Mouse (Mus musculus) heart, embryonic 15.5 days (tissue): ENCODE measurements around the gene Gpr61. TPM values are rescaled to one million over a fixed set of nuclear protein-coding genes. Genes with fewer than 3 reads are reported as not detected.

ENCODE experiments used
- ATAC-seq: fragments of 200-750 bp; cut with Nextera tagmentation; replicated peaks from 2 replicates; pipeline ENCODE4 v1.8.0; 2017; ENCODE audit warnings: low read depth, moderate TSS enrichment; ENCODE audit not compliant: insufficient number of reproducible peaks, insufficient read depth, low FRiP score
- H3K27ac ChIP-seq: fragments of 300-500 bp; sonication (generic); 2 replicates; pipeline ENCODE4 v1.5.1; 2015; ENCODE audit warnings: mild to moderate bottlenecking, inconsistent platforms
- H3K27me3 ChIP-seq: fragments of 300-500 bp; sonication (generic); 2 replicates; pipeline ENCODE4 v1.6.1; 2015; ENCODE audit warnings: inconsistent platforms
- H3K36me3 ChIP-seq: fragments of 300-500 bp; sonication (generic); 2 replicates; pipeline ENCODE4 v1.6.1; 2015; ENCODE audit warnings: mild to moderate bottlenecking, inconsistent platforms
- H3K4me1 ChIP-seq: fragments of 300-500 bp; sonication (generic); replicated peaks from 2 replicates; pipeline ENCODE4 v1.6.1; 2015; ENCODE audit warnings: inconsistent platforms
- H3K4me2 ChIP-seq: fragments of 300-500 bp; sonication (generic); 2 replicates; pipeline ENCODE4 v1.6.1; 2015; ENCODE audit warnings: inconsistent platforms, mild to moderate bottlenecking, moderate library complexity
- H3K4me3 ChIP-seq: fragments of 300-500 bp; sonication (generic); 2 replicates; pipeline ENCODE4 v1.5.1; 2015; ENCODE audit warnings: mild to moderate bottlenecking, inconsistent platforms
- H3K9ac ChIP-seq: fragments of 300-500 bp; sonication (generic); 2 replicates; pipeline ENCODE4 v1.6.1; 2015; ENCODE audit warnings: mild to moderate bottlenecking, inconsistent platforms
- H3K9me3 ChIP-seq: fragments of 300-500 bp; sonication (generic); replicated peaks from 2 replicates; pipeline ENCODE4 v1.6.1; 2016; ENCODE audit warnings: inconsistent platforms
- WGBS: fragments of 180-500 bp; shearing (Covaris S2); methylation state at CpG from one replicate; pipeline ENCODE4 v1.1.7; 2015; ENCODE audit warnings: mixed read lengths; 5-methylcytosine and 5-hydroxymethylcytosine counted together
- polyA plus RNA-seq: library from polyadenylated mRNA; unstranded; fragments of >200 nt; fragmentation: Nextera tagmentation; extraction: Ambion mirVana; gene quantifications from 2 replicates; pipeline ENCODE4 v1.2.1, GENCODE M21; 2015

Gene Gpr61
- polyA plus RNA-seq, 1 experiment from 2014 or later: 0.16 TPM

GRCm38 (mm10) chr3:108124131-108124530 lies 30.6 kb downstream of the Gpr61 start:
- Histone ChIP-seq H3K36me3 (peaks cover 15% of the 10 kb centered on the region), H3K9me3 (no peaks in the 10 kb centered on the region), H3K27me3 (no peaks in the 10 kb centered on the region), H3K4me3 (no peak overlapping the region), H3K4me1 (0 out of 2 replicates have a peak, but pooled peaks cover 5% of the 10 kb centered on the region), H3K4me2 (no peak overlapping the region), H3K9ac (no peak overlapping the region), H3K27ac (no peak overlapping the region)
- ATAC-seq: no peak
- 54% methylated on average over 1 of the region's 1 CpGs for WGBS

- ATAC-seq: no peak
- WGBS: 85% methylated on average over 5 of the region's 5 CpGs
- no peaks in the 10 kb centered on the region for H3K4me1 ChIP-seq
Measured at GRCm38 (mm10) chr3:108123242-108123641, 31.4 kb downstream of the Gpr61 start.

GRCm38 (mm10) chr3:108121101-108121500 lies 33.6 kb downstream of the Gpr61 start:
- Histone ChIP-seq H3K9me3 (no peaks in the 10 kb centered on the region), H3K4me2 (no peak overlapping the region), H3K4me3 (no peak overlapping the region), H3K27me3 (no peaks in the 10 kb centered on the region), H3K36me3 (peaks cover 33% of the 10 kb centered on the region), H3K27ac (no peak overlapping the region), H3K4me1 (no peaks in the 10 kb centered on the region), H3K9ac (no peak overlapping the region)
- ATAC-seq: no peak
- whole genome bisulfite sequencing: 68% methylated on average over 3 of the region's 3 CpGs

More at GRCm38 (mm10) chr3:108123242-108123641, 31.4 kb downstream of the Gpr61 start:
- Histone ChIP-seq H3K9ac (no peak overlapping the region), H3K9me3 (no peaks in the 10 kb centered on the region), H3K4me2 (no peak overlapping the region), H3K27me3 (no peaks in the 10 kb centered on the region), H3K36me3 (peaks cover 24% of the 10 kb centered on the region), H3K4me3 (no peak overlapping the region), H3K27ac (no peak overlapping the region)

- WGBS: 93% methylated on average over 6 of the region's 6 CpGs
- H3K36me3 ChIP-seq: peaks cover 51% of the 10 kb centered on the region
- no peak overlapping the region for H3K4me2 ChIP-seq
- H3K4me1 ChIP-seq: no peaks in the 10 kb centered on the region
- H3K27ac ChIP-seq: no peak overlapping the region
- no peak overlapping the region for H3K9ac ChIP-seq
- H3K27me3 ChIP-seq: no peaks in the 10 kb centered on the region
- no peaks in the 10 kb centered on the region for H3K9me3 ChIP-seq
- no peak for ATAC-seq
- H3K4me3 ChIP-seq: no peak overlapping the region
Measured at GRCm38 (mm10) chr3:108117465-108117864, 37.2 kb downstream of the Gpr61 start.

GRCm38 (mm10) chr3:108113591-108114289 lies 40.9 kb downstream of the Gpr61 start:
- ATAC-seq: no peak
- H3K36me3 ChIP-seq: peaks cover 66% of the 10 kb centered on the region

GRCm38 (mm10) chr3:108112666-108113065 lies 42.0 kb downstream of the Gpr61 start:
- H3K9ac ChIP-seq: no peak overlapping the region
- H3K4me1 ChIP-seq: no peaks in the 10 kb centered on the region
- H3K27ac ChIP-seq: no peak overlapping the region
- no peak for ATAC-seq
- H3K9me3 ChIP-seq: no peaks in the 10 kb centered on the region
- no peak overlapping the region for H3K4me2 ChIP-seq
- peaks cover 69% of the 10 kb centered on the region for H3K36me3 ChIP-seq
- H3K27me3 ChIP-seq: no peaks in the 10 kb centered on the region
- H3K4me3 ChIP-seq: no peak overlapping the region
- WGBS: 69% methylated on average over 4 of the region's 4 CpGs

More at GRCm38 (mm10) chr3:108113591-108114289, 40.9 kb downstream of the Gpr61 start:
- H3K27me3 ChIP-seq: no peaks in the 10 kb centered on the region
- no peaks in the 10 kb centered on the region for H3K4me1 ChIP-seq
- no peak overlapping the region for H3K4me2 ChIP-seq
- 82% methylated on average over 7 of the region's 7 CpGs for WGBS
- H3K27ac ChIP-seq: no peak overlapping the region
- no peaks in the 10 kb centered on the region for H3K9me3 ChIP-seq
- no peak overlapping the region for H3K9ac ChIP-seq
- H3K4me3 ChIP-seq: no peak overlapping the region

- no peaks in the 10 kb centered on the region for H3K27me3 ChIP-seq
- H3K9me3 ChIP-seq: no peaks in the 10 kb centered on the region
- H3K4me1 ChIP-seq: no peaks in the 10 kb centered on the region
- peaks cover 66% of the 10 kb centered on the region for H3K36me3 ChIP-seq
- no peak for ATAC-seq
- no peak overlapping the region for H3K27ac ChIP-seq
- H3K9ac ChIP-seq: no peak overlapping the region
- H3K4me2 ChIP-seq: no peak overlapping the region
- H3K4me3 ChIP-seq: no peak overlapping the region
- 68% methylated on average over 7 of the region's 7 CpGs for WGBS
Measured at GRCm38 (mm10) chr3:108112246-108112645, 42.4 kb downstream of the Gpr61 start.

GRCm38 (mm10) chr3:108111320-108111719 lies 43.4 kb downstream of the Gpr61 start:
- ATAC-seq: no peak

GRCm38 (mm10) chr3:108105281-108105680 lies 49.4 kb downstream of the Gpr61 start:
- WGBS: 30% methylated on average over 3 of the region's 3 CpGs
- Histone ChIP-seq H3K4me1 (peaks cover 12% of the 10 kb centered on the region), H3K36me3 (peaks cover 31% of the 10 kb centered on the region), H3K9me3 (no peaks in the 10 kb centered on the region), H3K4me2 (no peak overlapping the region), H3K27me3 (no peaks in the 10 kb centered on the region), H3K4me3 (no peak overlapping the region), H3K9ac (no peak overlapping the region), H3K27ac (peak overlapping the region; percentile 34)
- peak; percentile 69; the same call in 1 of the 2 replicates for ATAC-seq

More at GRCm38 (mm10) chr3:108111320-108111719, 43.4 kb downstream of the Gpr61 start:
- Histone ChIP-seq H3K4me2 (no peak overlapping the region), H3K27me3 (no peaks in the 10 kb centered on the region), H3K27ac (no peak overlapping the region), H3K4me3 (no peak overlapping the region), H3K9me3 (no peaks in the 10 kb centered on the region), H3K9ac (no peak overlapping the region), H3K36me3 (peaks cover 64% of the 10 kb centered on the region), H3K4me1 (peaks cover 1% of the 10 kb centered on the region)
- 82% methylated on average over 5 of the region's 5 CpGs for WGBS

- WGBS: 85% methylated on average over 6 of the region's 6 CpGs
Measured at GRCm38 (mm10) chr3:108102075-108102474, 52.6 kb downstream of the Gpr61 start.

GRCm38 (mm10) chr3:108101594-108101993 lies 53.1 kb downstream of the Gpr61 start:
- Histone ChIP-seq H3K27me3 (no peaks in the 10 kb centered on the region), H3K4me1 (peaks cover 15% of the 10 kb centered on the region), H3K4me2 (no peak overlapping the region), H3K27ac (no peak overlapping the region), H3K4me3 (no peak overlapping the region), H3K36me3 (peaks cover 4% of the 10 kb centered on the region), H3K9me3 (no peaks in the 10 kb centered on the region), H3K9ac (no peak overlapping the region)
- 44% methylated on average over 3 of the region's 3 CpGs for WGBS
- ATAC-seq: no peak

More at GRCm38 (mm10) chr3:108102075-108102474, 52.6 kb downstream of the Gpr61 start:
- Histone ChIP-seq H3K9ac (no peak overlapping the region), H3K9me3 (no peaks in the 10 kb centered on the region), H3K27me3 (no peaks in the 10 kb centered on the region), H3K27ac (no peak overlapping the region), H3K4me2 (no peak overlapping the region), H3K36me3 (peaks cover 4% of the 10 kb centered on the region), H3K4me1 (peaks cover 12% of the 10 kb centered on the region), H3K4me3 (no peak overlapping the region)
- ATAC-seq: no peak
